Mouse (Mus musculus) lung, adult 18-20 months (tissue): ENCODE results near the gene Pcsk5.

Experiments
- DNase-seq, 2 experiments: peaks; one replicate each; pipeline ENCODE4 v3.0.0; 2022; ENCODE audit warnings: mixed read lengths in 2 of 2

Gene Pcsk5

DNA sequence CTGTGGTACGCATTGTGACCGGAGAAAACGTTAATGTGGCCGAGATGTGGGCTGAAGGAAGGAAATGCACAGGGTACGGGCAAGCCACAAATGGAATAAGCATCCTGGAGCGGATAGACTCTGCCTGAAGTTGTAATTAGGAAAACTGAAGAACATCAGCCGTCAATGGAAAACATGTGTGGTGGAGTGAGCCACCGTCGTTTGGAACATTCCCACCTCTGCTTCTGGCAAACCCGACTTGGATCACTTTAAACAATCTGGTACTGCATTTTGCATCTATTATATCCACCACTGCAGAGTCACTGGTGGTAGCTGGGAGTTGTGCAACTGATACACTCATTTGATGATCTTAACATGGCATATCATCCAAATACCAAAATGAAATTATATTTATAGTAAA lies 120.4 kb downstream of the Pcsk5 start:
- DNase-seq, result no peak

DNA sequence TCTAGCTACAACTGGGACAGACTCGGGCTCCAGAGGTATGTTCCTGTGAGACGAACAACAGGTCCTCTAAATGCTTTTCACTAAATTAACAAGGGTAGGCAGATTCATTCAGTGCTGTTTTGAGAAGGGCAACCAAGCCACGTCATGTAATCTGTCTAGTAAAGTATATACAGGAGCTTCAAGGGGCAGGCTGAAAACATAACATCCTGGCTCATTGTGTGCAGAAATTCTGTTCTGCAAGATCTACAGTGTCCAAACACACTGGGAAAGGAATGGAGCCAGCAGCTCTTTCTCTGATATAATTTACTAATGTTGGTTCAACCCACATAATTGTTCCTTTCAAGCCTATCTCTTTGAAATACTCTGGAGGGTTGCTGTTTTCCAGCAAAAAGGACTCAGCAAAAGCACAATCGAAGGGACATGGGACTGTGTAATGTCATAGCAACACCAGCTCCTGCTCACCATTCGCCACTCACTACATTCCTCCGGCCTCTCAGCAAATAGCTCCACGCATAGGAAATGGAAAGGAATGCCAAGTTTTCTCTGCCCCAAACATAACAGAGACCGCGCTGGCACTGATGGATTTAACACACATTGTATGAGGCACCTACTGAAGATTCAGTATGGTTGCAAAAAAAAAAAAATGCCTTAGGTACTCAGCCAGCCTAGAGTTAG lies 122.0 kb downstream of the Pcsk5 start:
- peak in 1 of 2 experiments; percentile 9 for DNase-seq

DNA sequence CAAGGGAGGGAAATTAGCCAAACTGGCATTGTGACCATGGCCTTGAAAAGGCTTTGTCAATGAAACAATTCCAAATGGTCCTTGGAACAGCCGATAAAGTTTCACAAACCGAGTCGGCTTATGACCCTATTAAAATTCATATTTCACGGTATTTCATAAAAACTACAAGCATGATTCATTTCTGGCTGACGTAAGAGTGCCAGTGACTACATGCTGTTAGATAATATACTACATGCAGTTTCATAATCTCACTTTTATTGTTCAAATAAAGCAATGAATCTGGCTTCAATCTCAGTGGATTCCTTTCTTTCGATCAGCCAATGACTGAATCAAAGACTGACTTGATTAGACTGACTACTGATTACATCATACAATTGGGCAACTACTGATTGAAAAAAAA lies 145.8 kb downstream of the Pcsk5 start:
- DNase-seq, result peak in 1 of 2 experiments; percentile 0

DNA sequence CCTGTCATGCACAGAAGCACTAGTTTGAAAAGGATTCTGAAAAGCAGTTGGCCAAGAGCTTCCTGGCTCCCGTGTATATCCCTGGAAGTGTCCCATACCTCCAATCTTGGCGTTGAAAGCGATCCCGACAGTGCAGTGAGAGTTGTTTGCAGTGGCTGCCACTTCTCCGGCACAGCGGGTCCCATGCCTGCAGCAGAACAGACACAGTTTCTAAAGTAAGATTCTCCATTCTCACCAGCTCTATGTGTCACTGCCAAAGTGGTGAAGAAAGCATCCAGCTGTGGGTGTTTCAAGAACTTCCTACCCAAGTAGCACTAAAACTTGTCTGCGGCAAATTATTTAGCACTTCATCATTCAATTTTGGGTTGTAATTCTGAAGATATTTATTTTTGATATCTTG lies 159.1 kb downstream of the Pcsk5 start:
- DNase-seq, result peak in 1 of 2 experiments; percentile 21

DNA sequence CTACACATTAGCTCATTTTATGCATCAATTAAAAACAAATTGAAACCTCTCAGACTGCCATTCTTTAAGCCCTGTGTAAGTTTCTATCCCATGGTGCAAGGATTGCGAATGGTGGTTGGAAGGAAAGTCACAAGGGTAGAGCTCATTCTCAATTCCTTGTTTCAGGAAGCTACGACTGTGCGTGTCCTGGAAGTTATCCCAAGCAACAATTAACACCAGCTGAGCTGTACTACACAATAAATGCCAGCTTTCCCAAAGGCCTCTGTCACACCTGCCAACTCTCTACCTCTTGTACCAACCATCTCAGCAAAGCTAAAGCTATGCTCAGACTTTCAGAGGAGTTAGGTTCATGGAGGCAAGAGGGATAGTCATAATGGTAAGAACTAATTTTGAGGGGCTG lies 174.8 kb downstream of the Pcsk5 start:
- DNase-seq, result no peak

- DNase-seq, result no peak
These were observed 175.2 kb downstream of the Pcsk5 start for GRCm38 (mm10) chr19:17662271-17662670.

DNA sequence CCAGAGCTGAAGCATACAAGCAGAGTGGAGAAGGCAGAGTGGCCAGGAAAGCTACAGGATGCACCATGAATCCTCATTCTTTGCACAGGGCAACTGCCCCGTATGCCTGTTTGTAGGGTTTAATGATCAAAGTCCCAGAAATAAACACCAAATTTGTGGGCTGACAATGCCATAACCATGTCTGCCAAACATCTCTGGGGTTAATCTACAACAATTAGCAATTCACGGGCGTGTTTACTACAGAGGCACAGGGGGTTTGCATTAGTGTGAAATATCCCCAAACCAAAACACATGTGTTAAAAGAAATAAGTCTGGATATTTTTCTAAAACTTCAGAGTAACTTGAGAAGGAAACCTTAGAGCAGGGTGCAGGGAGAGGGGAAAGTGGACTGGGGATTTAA lies 178.1 kb downstream of the Pcsk5 start:
- DNase-seq, result no peak

DNA sequence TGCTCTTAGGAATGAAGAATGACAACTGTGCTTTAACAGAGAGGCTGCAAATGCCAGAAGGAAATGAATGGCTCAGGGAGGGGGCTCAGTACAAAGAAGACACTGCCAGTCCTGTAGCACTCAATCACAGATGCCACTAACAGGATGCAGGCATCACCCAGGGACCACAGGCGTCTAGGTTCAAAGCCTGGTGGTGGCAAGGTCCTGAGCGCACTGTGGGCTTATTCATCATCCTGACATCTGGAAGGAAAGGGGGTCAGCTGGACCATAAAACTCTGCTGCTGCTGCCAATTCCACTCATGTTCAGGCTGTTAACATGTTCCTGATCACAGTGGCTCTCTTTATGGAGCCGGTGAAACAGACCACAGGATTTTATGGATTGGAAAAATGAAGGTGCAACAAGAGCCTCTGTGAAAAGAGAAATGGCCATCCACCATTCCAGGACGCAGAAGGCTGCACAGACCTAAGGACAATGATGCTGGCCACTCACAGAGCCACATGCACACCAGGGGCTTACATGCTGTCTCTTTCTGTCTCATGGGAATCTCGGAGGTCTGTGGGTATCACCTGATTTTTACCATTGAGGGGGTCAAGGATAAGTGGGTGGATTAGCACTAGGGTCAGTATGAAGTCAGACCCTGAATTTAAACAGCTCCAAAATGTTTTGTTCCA lies 186.5 kb downstream of the Pcsk5 start:
- DNase-seq, result no peak

GRCm38 (mm10) chr19:17649967-17650366 lies 187.5 kb downstream of the Pcsk5 start:
- no peak for DNase-seq

GRCm38 (mm10) chr19:17643128-17643797 lies 194.2 kb downstream of the Pcsk5 start:
- no peak for DNase-seq

- no peak for DNase-seq
These were observed 201.4 kb downstream of the Pcsk5 start for GRCm38 (mm10) chr19:17635984-17636383.

DNA sequence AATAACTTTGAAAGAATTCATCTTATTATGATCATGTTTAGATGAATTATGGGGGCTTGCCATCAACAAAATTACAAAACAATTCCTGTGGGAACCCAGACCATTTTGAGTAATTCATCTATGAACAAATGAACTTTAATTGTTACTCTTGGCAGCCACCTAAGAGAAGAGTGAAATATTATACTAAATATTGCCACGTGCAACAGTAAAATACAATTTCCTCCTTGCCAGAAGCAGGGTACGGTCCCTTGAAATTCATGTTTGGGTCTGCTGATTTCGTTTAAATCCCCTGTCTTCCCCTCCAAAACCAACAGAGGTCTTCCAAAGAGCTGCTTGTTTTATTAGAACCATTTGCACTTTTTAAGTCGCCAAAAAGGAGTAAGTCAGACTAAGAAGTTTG lies 221.8 kb downstream of the Pcsk5 start:
- DNase-seq, result no peak

DNA sequence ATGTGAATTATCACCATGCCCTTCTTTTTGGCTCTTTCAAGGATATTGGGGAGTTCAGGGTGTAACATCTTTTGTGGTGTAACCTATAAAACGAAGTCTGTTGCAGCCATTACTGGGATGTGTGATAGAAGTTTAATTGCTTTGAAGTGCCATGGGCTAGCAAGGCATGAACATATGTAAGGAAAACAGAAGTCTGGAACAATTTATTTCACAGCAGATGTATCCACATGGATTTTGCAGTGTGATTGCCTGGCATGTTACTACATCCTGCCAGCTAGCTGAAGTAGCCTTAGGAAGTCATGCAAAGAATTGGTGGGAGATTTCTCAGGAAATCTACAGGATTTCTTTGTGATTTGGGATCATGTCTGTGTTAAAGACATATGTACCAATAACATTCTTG lies 230.9 kb downstream of the Pcsk5 start:
- DNase-seq, result no peak

DNA sequence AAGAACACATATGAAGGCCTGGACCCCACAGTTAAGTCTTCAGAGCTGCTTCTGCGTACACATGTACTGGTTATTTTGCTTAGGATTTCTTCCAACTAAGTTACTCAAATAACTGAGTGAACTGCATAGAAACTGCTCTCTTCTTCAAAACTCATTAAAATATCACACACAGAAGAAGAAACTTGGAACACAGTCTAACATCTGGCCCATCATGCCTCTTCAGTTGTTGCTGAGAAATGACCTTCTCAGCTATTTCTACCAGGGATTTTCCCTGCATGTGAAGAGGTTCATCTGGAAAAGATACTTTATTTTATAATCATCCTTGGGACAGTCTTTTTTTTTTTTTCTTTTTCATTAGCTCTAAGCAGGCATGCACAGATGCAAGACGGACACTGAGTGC lies 231.3 kb downstream of the Pcsk5 start:
- DNase-seq, result no peak

DNA sequence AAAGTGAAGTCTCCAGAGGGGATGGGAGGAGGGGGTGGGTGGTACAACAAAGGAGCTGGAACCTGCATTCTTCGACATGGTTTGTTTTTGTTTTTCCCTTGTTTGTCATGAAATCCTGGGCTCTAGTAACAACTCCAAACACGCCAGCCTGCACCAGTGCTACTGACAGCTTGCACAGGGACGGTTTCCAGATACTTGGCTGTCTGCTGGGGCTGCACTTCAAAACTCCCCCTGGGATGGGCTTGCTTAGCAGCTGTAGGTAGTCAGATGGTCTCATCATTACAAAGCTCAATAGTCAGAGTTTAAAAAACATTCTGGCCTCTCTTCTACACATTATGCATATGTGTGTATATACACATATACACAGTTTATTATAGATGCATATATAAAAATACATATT lies 234.1 kb downstream of the Pcsk5 start:
- DNase-seq, result no peak

- no peak for DNase-seq
These were observed 237.1 kb downstream of the Pcsk5 start for GRCm38 (mm10) chr19:17600347-17600746.

GRCm38 (mm10) chr19:17592790-17593189 lies 244.6 kb downstream of the Pcsk5 start:
- peak; percentile 7 to 42 for DNase-seq

GRCm38 (mm10) chr19:17591335-17591734 lies 246.1 kb downstream of the Pcsk5 start:
- DNase-seq, result no peak

- no peak for DNase-seq
These were observed 247.1 kb downstream of the Pcsk5 start for GRCm38 (mm10) chr19:17590314-17590713.

DNA sequence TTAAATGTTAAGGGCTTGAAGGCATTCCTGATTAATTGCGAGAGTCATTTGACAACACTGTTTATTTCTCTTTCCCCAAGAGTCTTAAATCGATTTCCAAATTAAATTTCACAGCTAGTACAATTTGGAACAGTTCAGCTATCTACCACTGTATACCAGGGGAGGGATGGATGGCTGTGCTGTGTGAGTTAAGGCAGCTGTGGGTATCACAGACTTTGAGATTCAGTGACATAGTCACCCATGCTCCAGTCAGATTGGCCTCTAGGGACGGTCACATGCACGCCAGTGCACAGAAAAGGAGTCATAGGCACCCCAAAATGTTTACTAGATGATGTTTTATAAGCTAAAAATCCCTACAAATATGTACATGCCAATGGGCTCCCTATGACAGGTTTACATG lies 260.0 kb downstream of the Pcsk5 start:
- no peak for DNase-seq

GRCm38 (mm10) chr19:17574564-17574963 lies 262.9 kb downstream of the Pcsk5 start:
- no peak for DNase-seq

- DNase-seq, result no peak
These were observed 265.1 kb downstream of the Pcsk5 start for GRCm38 (mm10) chr19:17572315-17572714.

GRCm38 (mm10) chr19:17570936-17571335 lies 266.5 kb downstream of the Pcsk5 start:
- DNase-seq, result no peak

GRCm38 (mm10) chr19:17567264-17567663 lies 270.2 kb downstream of the Pcsk5 start:
- DNase-seq, result no peak
